Mouse (Mus musculus): ENCODE results near the gene Ncoa3.

GRCm38 (mm10) chr2:165984318-165984717, 8.1 kb upstream of the Ncoa3 start:
- no peak for TF ChIP-seq CTCF (IDR thresholded peaks at IDR 0.05)
- no peak for TF ChIP-seq EP300 (IDR thresholded peaks at IDR 0.05; ENCODE audit: insufficient read depth, low read depth, low read length)
- TF ChIP-seq POLR2A (IDR thresholded peaks at IDR 0.05; ENCODE audit: insufficient read depth, low read depth, low read length), result no peak

All from heart, adult 2 months (tissue).